Mouse (Mus musculus): Measurements from ENCODE around the gene Ank2.

DNA sequence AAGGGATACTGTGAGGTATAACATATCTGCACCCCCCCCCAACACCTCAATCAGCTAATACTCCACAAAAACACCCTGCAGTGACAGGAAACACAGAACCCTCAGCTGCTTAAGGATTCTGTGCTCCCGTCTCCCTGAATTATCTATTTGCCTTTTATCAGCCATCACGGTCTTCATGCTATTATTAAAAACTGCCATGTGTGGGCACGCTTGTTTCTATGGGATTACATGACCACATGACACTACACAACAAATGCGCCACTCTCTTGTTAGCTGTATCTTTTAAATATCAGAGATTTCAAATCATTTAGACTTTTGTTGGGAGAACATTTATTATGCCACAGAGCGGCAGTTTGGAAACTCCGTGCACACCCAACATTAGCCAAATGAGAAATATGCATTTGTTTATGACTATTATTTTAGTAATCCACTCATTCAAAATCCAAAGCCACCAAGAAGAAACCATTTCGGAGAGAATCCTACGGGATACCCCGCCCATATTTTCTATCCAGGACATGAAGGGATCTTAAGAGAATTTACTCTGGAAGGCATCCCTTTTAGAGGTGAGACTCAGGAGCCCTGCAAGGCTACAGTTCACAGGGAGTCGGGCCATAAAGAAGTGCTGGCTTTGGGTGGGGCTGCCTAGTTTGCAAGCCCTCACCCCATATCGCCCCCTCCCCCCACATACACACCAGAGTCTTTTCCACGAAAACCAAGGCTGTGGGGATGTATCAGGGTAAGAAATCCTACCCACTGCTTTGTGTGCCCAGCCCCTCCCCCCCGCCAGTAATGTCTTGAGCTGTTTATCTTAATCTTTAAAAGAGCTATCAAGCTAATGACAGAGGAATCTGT lies 274.6 kb downstream of the Ank2 start:
- TF ChIP-seq CTCF (IDR thresholded peaks at IDR 0.05; ENCODE audit: extremely low read depth, insufficient read depth, low read length) (no peak), POLR2A (IDR thresholded peaks at IDR 0.05; ENCODE audit: extremely low read depth, insufficient read depth, low read length) (no peak)

All from cortical plate, adult 2 months (tissue).